26 mouse cellular contexts compared by ENCODE assay signal in the genomic region with DNA sequence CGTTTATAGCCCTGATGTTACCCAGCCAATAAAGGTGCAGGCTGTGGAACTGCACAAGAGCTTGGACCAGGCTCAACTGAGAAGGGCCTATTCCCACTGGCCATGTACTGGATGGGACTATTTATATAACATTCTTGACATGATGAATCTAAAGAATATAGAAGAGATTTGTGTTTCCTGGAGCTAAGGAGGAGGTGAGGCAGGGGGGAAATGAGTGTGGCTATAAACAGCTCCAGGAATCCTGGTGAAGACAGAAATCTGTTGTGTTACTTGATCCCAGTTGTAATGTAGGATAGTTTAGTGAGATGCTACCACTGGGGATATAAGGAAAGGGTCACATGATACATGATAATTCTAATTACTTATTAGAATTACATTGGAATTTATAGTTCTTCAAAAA.
DNase-seq lines count a peak whose midpoint lies in the region; ATAC-seq lines count a peak whose summit lies in the region.
"Had no signal": no experiment of that assay in that cellular context is flagged by ENCODE, and none has a peak within 500 bp of the region (broad histone marks: within the 10 kb centered on the region; RNA-seq: fewer than 3 reads in every experiment).

No protein-coding gene starts in this region.

- no peak for DNase-seq in frontal cortex, postnatal 10 days (ENCODE audit: low spot score in 2 of 2)
- peak; percentile 25 for DNase-seq in right cerebral cortex, adult 18-20 months
- DNase-seq in right cerebral cortex, postnatal 10 days (ENCODE audit: low spot score in 2 of 2) = no peak
- DNase-seq in frontal cortex, postnatal 36 days (ENCODE audit: low spot score in 2 of 2) = peak; percentile 10 to 39
- peak; percentile 50 for DNase-seq in telencephalon, adult 2 months (ENCODE audit: low read depth, low spot score)
- DNase-seq in midbrain, embryonic 11.5 days (ENCODE audit: low spot score, missing footprints) = no peak
- DNase-seq: adrenal gland, adult 8-10 months; adrenal gland, postnatal 36 days; B cell, adult 2 months; cerebellum, adult 11 months; cerebellum, adult 9-10 months; cerebellum, postnatal 25 days; forebrain, postnatal 0 days; gastrocnemius, adult 2 months; gastrocnemius, postnatal 36 days; heart, adult 11 months; heart, postnatal 10 days; heart, postnatal 4 days had no signal

- no peak overlapping the region for H3K27ac ChIP-seq in midbrain, embryonic 11.5 days (ENCODE audit: low read depth, low read length)
- H3K27ac ChIP-seq: embryonic facial prominence, embryonic 10.5 days; forebrain, embryonic 13.5 days; gastrocnemius, adult 2 months; heart, embryonic 10.5 days; hindbrain, embryonic 12.5 days had no signal

- 86% methylated on average over 1 of the region's 1 CpGs for WGBS in midbrain, embryonic 11.5 days

- ATAC-seq in frontal cortex, adult (ENCODE audit: low TSS enrichment) = peak; percentile 85
- no peak for ATAC-seq in midbrain, embryonic 11.5 days (ENCODE audit: low FRiP score)
- ATAC-seq: CD4-positive, CD25-positive, alpha-beta regulatory T cell, adult 4 months; forebrain, embryonic 13.5 days; forebrain, postnatal 0 days; hindbrain, embryonic 16.5 days had no signal

- H3K4me1 ChIP-seq in midbrain, embryonic 11.5 days (ENCODE audit: control insufficient read depth, insufficient read depth, low read length) = no peaks in the 10 kb centered on the region
- H3K4me1 ChIP-seq: embryonic facial prominence, embryonic 10.5 days; forebrain, embryonic 13.5 days; heart, embryonic 10.5 days; hindbrain, embryonic 12.5 days had no signal

- H3K4me2 ChIP-seq in midbrain, embryonic 11.5 days = no peak overlapping the region
- H3K4me2 ChIP-seq: forebrain, embryonic 13.5 days; hindbrain, embryonic 12.5 days had no signal

- no peaks in the 10 kb centered on the region for H3K36me3 ChIP-seq in midbrain, embryonic 11.5 days (ENCODE audit: control insufficient read depth, insufficient read depth, low read length)
- H3K36me3 ChIP-seq: embryonic facial prominence, embryonic 10.5 days; G1E; heart, embryonic 10.5 days; hindbrain, embryonic 12.5 days had no signal

- no peaks in the 10 kb centered on the region for H3K9me3 ChIP-seq in midbrain, embryonic 11.5 days (ENCODE audit: control insufficient read depth, low read length)
- H3K9me3 ChIP-seq: embryonic facial prominence, embryonic 10.5 days; forebrain, embryonic 13.5 days; heart, embryonic 10.5 days; hindbrain, embryonic 12.5 days had no signal

- H3K27me3 ChIP-seq in midbrain, embryonic 11.5 days (ENCODE audit: control insufficient read depth, insufficient read depth, low read length) = no peaks in the 10 kb centered on the region
- H3K27me3 ChIP-seq: forebrain, embryonic 13.5 days; hindbrain, embryonic 12.5 days had no signal

- no peak overlapping the region for H3K9ac ChIP-seq in midbrain, embryonic 11.5 days (ENCODE audit: low read length)
- H3K9ac ChIP-seq: forebrain, embryonic 13.5 days; forebrain, postnatal 0 days; hindbrain, embryonic 12.5 days had no signal

- no peak overlapping the region for H3K4me3 ChIP-seq in midbrain, embryonic 11.5 days (ENCODE audit: low read depth, low read length)
- H3K4me3 ChIP-seq: embryonic facial prominence, embryonic 10.5 days; forebrain, embryonic 13.5 days; gastrocnemius, adult 2 months; heart, embryonic 10.5 days; hindbrain, embryonic 12.5 days had no signal

Comparison
In these comparisons a context has a peak if more than half of its experiments do, and no peak if none do; other contexts are left out.
1. DNase-seq: peak in right cerebral cortex, adult 18-20 months (single experiment), frontal cortex, postnatal 36 days (2 of 2) and telencephalon, adult 2 months (single experiment); none in frontal cortex, postnatal 10 days (0 of 2), right cerebral cortex, postnatal 10 days (0 of 2) and midbrain, embryonic 11.5 days (single experiment).